Mouse (Mus musculus) retina, postnatal 1 day (tissue): ENCODE data around the gene Ddb1.

Source experiments
- DNase-seq: peaks from one replicate; pipeline ENCODE4 v3.0.0-alpha.2; 2012

The Ddb1 gene

GRCm38 (mm10) chr19:10662665-10663064 lies 57.5 kb downstream of the Ddb1 start:
- no peak for DNase-seq

GRCm38 (mm10) chr19:10665093-10665492 lies 60.0 kb downstream of the Ddb1 start:
- no peak for DNase-seq

- peak; percentile 65 for DNase-seq
These were observed 60.4 kb downstream of the Ddb1 start for GRCm38 (mm10) chr19:10665499-10665898.

GRCm38 (mm10) chr19:10671319-10671718 lies 66.2 kb downstream of the Ddb1 start:
- DNase-seq: no peak

GRCm38 (mm10) chr19:10671854-10672417 lies 66.8 kb downstream of the Ddb1 start:
- DNase-seq: no peak

- no peak for DNase-seq
These were observed 68.1 kb downstream of the Ddb1 start for GRCm38 (mm10) chr19:10673275-10673674.

GRCm38 (mm10) chr19:10676656-10677055 lies 71.5 kb downstream of the Ddb1 start:
- DNase-seq: no peak

- DNase-seq: peak; percentile 88
These were observed 73.0 kb downstream of the Ddb1 start, which contains the start of gene Pga5 for GRCm38 (mm10) chr19:10677915-10678771. Pga5 (minus strand) TSS chr19:10678071.

- DNase-seq: no peak
These were observed 73.6 kb downstream of the Ddb1 start for GRCm38 (mm10) chr19:10678772-10679067.
